Mouse (Mus musculus) forebrain, postnatal 0 days (tissue): ENCODE results near the gene Unc13d. TPM values are rescaled to one million over a fixed set of nuclear protein-coding genes. Genes with fewer than 3 reads are reported as not detected.

Experiments
- ATAC-seq: fragments of 200-750 bp; cut with Nextera tagmentation; 2 replicates; pipeline ENCODE4 v1.8.0; 2017; ENCODE audit warnings: mild to moderate bottlenecking, moderate library complexity
- DNase-seq: peaks from one replicate; pipeline ENCODE4 v3.0.0-alpha.2; 2015
- H3K27ac ChIP-seq: fragments of 300-500 bp; sonication (generic); 2 replicates; pipeline ENCODE4 v1.5.1; 2014; ENCODE audit warnings: low read depth, mild to moderate bottlenecking, antibody characterized with exemption, low read length, moderate library complexity, mixed read lengths
- H3K27me3 ChIP-seq: fragments of 300-500 bp; sonication (generic); 2 replicates; pipeline ENCODE4 v1.6.1; 2014; ENCODE audit warnings: mild to moderate bottlenecking, low read length, mixed read lengths; ENCODE audit not compliant: insufficient read depth
- H3K36me3 ChIP-seq: fragments of 300-500 bp; sonication (generic); 2 replicates; pipeline ENCODE4 v1.6.1; 2014; ENCODE audit warnings: mild to moderate bottlenecking, moderate library complexity; ENCODE audit not compliant: insufficient read depth
- H3K4me1 ChIP-seq: fragments of 300-500 bp; sonication (generic); 2 replicates; pipeline ENCODE4 v1.6.1; 2014; ENCODE audit warnings: antibody characterized with exemption; ENCODE audit not compliant: insufficient read depth
- H3K4me2 ChIP-seq: fragments of 300-500 bp; sonication (generic); 2 replicates; pipeline ENCODE4 v1.6.1; 2014; ENCODE audit warnings: low read depth, mild to moderate bottlenecking, moderate library complexity
- H3K4me3 ChIP-seq: fragments of 300-500 bp; sonication (generic); 2 replicates; pipeline ENCODE4 v1.5.1; 2014; ENCODE audit warnings: low read depth, low read length, mixed read lengths
- H3K9ac ChIP-seq: fragments of 300-500 bp; sonication (generic); 2 replicates; pipeline ENCODE4 v1.6.1; 2014; ENCODE audit warnings: mild to moderate bottlenecking
- H3K9me3 ChIP-seq: fragments of 300-500 bp; sonication (generic); 2 replicates; pipeline ENCODE4 v1.6.1; 2016; ENCODE audit warnings: low read length
- CTCF ChIP-seq: sonication (generic); IDR thresholded peaks from 2 replicates; pipeline ENCODE4 v1.5.1; 2016; ENCODE audit warnings: antibody characterized with exemption, control low read depth, low read depth
- WGBS: fragments of 180-500 bp; shearing (Covaris S2); extraction: QIAGEN DNeasy Blood & Tissue Kit; methylation state at CpG from one replicate; pipeline ENCODE4 v1.1.7; 2014; 5-methylcytosine and 5-hydroxymethylcytosine counted together
- polyA plus RNA-seq: library from polyadenylated mRNA; unstranded; fragments of >200 nt; fragmentation: Nextera tagmentation; extraction: Ambion mirVana; gene quantifications from 2 replicates; pipeline ENCODE4 v1.2.1, GENCODE M21; 2015
- total RNA-seq: library from RNA; depleted of rRNA; stranded (reverse); fragments of >200 nt; gene quantifications from 2 replicates; pipeline ENCODE4 v1.2.3, GENCODE M21; 2014

Unc13d gene
- total and polyA plus RNA-seq, 2 experiments from 2014 or later: 0.58 to 0.86 TPM

DNA sequence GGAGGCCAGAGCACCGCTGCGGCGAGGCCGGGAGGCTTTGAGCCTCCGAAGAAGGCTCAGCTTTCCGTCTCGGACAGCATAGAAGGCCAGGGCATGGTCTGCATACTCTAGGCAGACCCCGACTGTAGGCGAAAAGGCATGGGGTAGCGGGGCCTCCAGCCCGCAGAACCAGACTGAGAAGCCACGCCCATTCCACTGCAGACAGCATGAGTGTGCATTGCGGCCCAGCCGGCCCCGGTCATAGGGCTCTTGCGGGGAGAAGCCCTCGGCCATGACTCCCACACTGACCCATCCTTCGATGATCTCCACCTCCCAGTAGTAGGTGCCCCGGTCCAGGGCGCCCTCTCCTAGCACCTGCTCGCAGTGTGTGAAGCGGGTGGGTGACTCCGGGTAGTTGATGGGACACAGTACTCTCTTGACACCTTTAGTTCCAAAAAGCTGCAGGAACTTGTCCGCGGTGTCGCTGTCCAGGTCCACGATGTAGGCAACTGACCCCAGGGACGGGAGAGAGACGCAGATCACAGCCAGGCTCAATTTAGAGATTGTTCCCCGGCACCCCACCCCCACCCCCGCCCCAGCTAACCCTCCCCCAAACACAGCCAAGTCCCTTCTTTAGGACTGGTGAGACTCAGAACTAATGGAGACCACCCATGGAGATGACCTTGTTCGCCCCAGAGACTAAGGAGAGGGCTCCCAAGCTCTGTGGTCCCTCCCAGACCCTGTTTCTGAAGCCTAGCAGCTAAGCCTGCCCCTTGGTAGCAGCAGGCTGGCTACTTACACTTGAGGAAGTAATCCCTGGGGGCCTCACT, 28.6 kb upstream of the Unc13d start:
- no peak for ATAC-seq
- WGBS: 34% methylated on average over 32 of the region's 32 CpGs
- no peaks in the 10 kb centered on the region for H3K36me3 ChIP-seq
- DNase-seq: no peak
- peaks cover 42% of the 10 kb centered on the region for H3K27me3 ChIP-seq
- H3K27ac ChIP-seq: no peak overlapping the region
- H3K4me3 ChIP-seq: no peak overlapping the region
- H3K9me3 ChIP-seq: no peaks in the 10 kb centered on the region
- H3K4me1 ChIP-seq: no peaks in the 10 kb centered on the region
- no peak overlapping the region for H3K9ac ChIP-seq
- H3K4me2 ChIP-seq: no peak overlapping the region
- TF ChIP-seq CTCF: no peak

DNA sequence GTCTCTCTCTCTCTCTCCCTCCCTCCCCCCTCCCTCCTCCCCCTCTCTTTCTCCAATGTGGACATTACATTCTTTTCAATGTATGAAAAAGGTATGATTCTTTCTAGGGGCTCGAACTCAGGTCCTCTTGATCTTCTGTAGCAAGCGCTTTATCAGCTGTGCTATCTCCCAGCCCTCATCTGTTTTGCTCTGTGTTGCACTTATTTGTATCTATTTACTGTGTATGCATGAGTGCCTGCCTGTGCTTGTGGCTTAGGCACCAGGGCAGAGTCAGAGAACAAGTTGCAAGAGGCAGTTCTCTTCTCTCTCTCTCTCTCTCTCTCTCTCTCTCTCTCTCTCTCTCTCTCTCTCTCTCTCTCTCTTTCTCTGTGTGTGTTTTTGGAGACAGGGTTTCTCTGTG, 27.3 kb upstream of the Unc13d start:
- DNase-seq (no peak), ATAC-seq (no peak)
- Histone ChIP-seq H3K9me3 (no peaks in the 10 kb centered on the region), H3K4me2 (no peak overlapping the region), H3K36me3 (no peaks in the 10 kb centered on the region), H3K27me3 (peaks cover 33% of the 10 kb centered on the region), H3K9ac (no peak overlapping the region), H3K4me3 (no peak overlapping the region), H3K4me1 (no peaks in the 10 kb centered on the region), H3K27ac (no peak overlapping the region)
- WGBS: 87% methylated on average over 2 of the region's 2 CpGs
- no peak for TF ChIP-seq CTCF

DNA sequence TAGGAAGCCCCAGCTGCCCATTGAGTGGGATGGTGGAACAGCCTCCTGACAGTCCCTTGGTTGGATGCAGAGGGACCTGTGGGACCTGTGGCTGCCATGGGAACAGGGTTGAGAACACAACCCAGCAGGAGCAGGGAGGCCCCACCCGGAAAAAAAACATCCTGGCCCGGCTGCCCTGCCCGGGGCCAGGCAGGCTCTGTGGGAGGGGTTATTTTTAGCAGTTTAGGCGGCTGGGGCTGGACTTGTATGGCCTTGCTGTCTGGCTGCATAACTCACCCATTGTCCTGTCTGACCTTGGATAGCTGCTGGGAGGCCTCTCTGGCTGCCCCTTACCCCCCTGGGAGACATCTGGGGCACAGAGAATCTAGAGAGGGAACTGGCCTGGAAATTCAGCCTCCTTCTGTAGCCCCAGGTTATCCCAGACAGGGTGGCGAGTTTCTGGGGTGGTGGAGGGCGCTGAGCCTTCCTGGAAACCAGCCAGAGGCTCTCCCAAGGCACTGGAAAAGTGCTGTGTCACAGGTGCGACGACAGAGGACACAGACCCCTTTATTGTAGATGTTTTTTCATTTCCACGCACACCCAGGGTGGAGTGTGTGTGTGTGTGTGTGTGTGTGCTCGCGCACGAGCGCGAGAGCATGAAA, 26.4 kb upstream of the Unc13d start:
- H3K27ac ChIP-seq: 0 out of 2 replicates have a peak overlapping the region, but pooled peaks have one; percentile 9
- DNase-seq (no peak), ATAC-seq (no peak)
- H3K4me2 ChIP-seq: no peak overlapping the region
- H3K27me3 ChIP-seq: peaks cover 24% of the 10 kb centered on the region; the same call in 1 of the 2 replicates
- H3K36me3 ChIP-seq: no peaks in the 10 kb centered on the region
- no peak overlapping the region for H3K4me3 ChIP-seq
- H3K4me1 ChIP-seq: no peaks in the 10 kb centered on the region
- no peak for TF ChIP-seq CTCF
- H3K9me3 ChIP-seq: no peaks in the 10 kb centered on the region
- WGBS: 37% methylated on average over 14 of the region's 14 CpGs
- H3K9ac ChIP-seq: no peak overlapping the region

DNA sequence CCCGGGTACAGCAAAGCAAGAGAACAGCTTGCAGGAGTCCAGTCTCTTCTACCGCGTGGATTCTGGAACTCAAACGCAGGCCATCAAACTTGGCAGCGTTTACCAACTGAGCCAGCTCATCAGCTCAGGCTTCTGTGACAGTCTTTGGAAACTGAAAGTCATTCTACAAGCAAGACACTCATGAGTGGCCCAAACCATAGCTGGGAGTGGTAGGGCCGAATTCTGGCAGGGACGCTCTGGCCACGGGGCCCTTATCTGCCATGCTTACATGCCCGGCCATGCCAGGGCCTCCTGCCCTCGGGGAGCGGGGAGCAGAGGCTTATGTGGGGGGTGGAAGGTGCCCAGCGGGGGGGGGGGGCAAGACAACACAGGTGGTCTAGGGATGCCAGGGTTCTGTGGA, 25.8 kb upstream of the Unc13d start:
- DNase-seq: no peak
- WGBS: 71% methylated on average over 12 of the region's 12 CpGs
- Histone ChIP-seq H3K27me3 (peaks cover 23% of the 10 kb centered on the region; the same call in 1 of the 2 replicates), H3K4me3 (no peak overlapping the region), H3K4me1 (no peaks in the 10 kb centered on the region), H3K4me2 (no peak overlapping the region), H3K27ac (no peak overlapping the region; the same call in 1 of the 2 replicates), H3K9me3 (no peaks in the 10 kb centered on the region), H3K36me3 (no peaks in the 10 kb centered on the region), H3K9ac (no peak overlapping the region)
- TF ChIP-seq CTCF: no peak
- no peak for ATAC-seq

- Histone ChIP-seq H3K36me3 (no peaks in the 10 kb centered on the region), H3K9ac (no peak overlapping the region), H3K4me1 (no peaks in the 10 kb centered on the region), H3K27me3 (peaks cover 17% of the 10 kb centered on the region; the same call in 1 of the 2 replicates), H3K27ac (peak overlapping the region; percentile 69), H3K4me3 (no peak overlapping the region), H3K4me2 (no peak overlapping the region), H3K9me3 (no peaks in the 10 kb centered on the region)
- 31% methylated on average over 3 of the region's 4 CpGs for WGBS
- ATAC-seq (no peak), DNase-seq (no peak)
- TF ChIP-seq CTCF: no peak
Observed at GRCm38 (mm10) chr11:116102472-116102871, 24.7 kb upstream of the Unc13d start.

- ATAC-seq: peak; percentile 91
- peak; percentile 46 for DNase-seq
- Histone ChIP-seq H3K9me3 (no peaks in the 10 kb centered on the region), H3K4me2 (no peak overlapping the region), H3K4me1 (no peaks in the 10 kb centered on the region), H3K27ac (peak overlapping the region; percentile 69), H3K27me3 (peaks cover 12% of the 10 kb centered on the region; the same call in 1 of the 2 replicates), H3K9ac (no peak overlapping the region), H3K4me3 (no peak overlapping the region), H3K36me3 (no peaks in the 10 kb centered on the region)
- no peak for TF ChIP-seq CTCF
- WGBS: 8% methylated on average over 11 of the region's 11 CpGs
Observed at GRCm38 (mm10) chr11:116101931-116102381, 24.2 kb upstream of the Unc13d start.

GRCm38 (mm10) chr11:116100839-116101238, 23.1 kb upstream of the Unc13d start:
- Histone ChIP-seq H3K4me3 (no peak overlapping the region), H3K36me3 (no peaks in the 10 kb centered on the region), H3K9me3 (no peaks in the 10 kb centered on the region), H3K4me1 (no peaks in the 10 kb centered on the region), H3K27me3 (0 out of 2 replicates have a peak, but pooled peaks cover 3% of the 10 kb centered on the region), H3K9ac (no peak overlapping the region), H3K27ac (no peak overlapping the region), H3K4me2 (no peak overlapping the region)
- no peak for TF ChIP-seq CTCF
- 85% methylated on average over 7 of the region's 7 CpGs for WGBS
- no peak for DNase-seq
- ATAC-seq: no peak
